Mouse (Mus musculus) lung, postnatal 10 days (tissue): ENCODE results near the gene Hoxa7.

Source experiments
- DNase-seq: peaks from one replicate; pipeline ENCODE4 v3.0.0; 2021

Hoxa7 gene

DNA sequence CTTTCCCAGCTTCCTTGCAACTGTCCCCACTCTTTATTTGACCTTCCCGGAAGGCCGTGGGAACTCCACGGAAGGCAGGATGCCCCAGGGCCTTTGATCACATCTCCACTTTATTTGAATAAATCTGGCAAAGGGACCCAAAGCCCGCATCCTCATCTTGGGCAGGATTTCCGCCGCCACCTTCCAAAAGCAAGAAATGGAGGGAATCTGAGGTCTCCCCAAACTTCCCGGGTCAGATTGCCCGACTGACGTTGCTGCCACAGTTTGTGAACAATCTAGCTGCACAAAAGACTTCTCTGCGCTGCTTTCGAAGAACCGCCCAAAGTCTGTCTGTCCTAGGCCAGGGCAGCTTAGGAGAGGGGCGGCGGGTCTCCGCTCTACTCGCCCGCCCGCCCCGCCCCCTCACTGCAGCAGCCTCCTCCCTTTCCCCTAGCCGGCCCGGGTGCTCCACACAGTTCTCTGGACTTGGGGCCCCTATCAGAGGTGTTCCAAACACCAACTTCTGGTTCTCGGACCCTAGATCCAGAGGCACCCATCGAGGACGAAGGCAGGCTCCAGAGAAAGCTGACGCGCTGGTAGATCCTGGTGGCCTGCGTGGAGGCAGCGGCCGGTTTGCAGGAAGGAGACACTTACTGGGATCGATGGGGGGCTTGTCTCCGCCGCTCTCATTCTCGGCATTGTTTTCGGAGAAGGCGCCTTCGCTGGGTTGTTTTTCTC, 3.4 kb upstream of the Hoxa7 start:
- no peak for DNase-seq

DNA sequence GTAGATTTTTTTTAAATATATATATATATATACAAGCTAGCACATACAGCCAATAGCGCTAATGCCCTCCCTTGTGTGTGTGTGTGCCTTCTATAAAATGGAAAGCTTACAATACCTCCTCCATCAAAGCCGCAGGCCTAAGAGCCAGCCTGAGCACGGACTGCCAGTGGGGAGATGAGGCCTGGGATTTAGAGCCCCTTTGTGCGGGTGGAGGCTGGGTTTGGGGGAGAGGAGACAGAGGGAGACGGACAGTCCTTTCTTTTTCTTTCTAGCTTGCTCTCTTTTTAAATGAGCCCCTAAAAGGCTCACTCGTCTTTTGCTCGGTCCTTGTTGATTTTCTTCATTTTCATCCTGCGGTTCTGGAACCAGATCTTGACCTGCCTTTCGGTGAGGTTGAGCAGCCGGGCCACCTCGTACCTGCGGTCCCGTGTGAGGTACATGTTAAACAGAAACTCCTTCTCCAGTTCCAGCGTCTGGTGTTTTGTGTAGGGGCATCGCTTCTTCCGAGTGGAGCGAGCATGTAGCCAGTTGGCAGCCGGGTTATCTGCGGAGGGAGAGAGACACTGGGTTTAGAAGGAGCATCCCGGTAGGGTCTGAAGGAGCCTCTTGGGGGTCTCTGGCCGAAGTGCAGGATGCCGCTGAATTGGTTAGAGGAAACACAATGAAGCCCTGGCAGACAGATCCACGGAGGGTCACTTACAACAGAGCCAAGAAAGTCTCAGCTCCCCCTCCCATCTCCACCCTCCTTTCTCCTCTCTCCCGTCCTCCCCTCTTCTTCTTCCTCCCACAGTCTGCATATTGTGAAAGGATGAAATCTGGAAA, 2.5 kb upstream of the Hoxa7 start:
- no peak for DNase-seq

DNA sequence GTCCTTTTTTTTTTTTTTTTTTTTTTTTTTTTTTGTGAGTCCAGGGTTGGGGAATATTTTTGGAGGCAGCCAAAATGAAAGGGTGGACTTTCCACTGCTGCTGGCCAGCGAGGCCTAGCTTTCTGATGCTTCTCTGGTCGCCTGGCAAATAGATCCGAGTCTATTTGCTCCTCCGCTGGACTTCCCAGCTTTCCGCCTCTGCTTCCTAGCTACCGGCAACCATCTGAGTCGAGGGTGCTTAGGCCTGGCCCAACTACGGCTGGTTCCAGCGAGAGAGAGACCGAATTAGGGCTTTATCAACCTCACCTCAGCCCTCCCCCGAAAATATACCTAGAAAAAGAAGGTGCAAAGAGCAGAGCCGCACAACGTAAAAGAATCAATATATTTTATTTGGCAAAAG, 1.1 kb upstream of the Hoxa7 start:
- no peak for DNase-seq

DNA sequence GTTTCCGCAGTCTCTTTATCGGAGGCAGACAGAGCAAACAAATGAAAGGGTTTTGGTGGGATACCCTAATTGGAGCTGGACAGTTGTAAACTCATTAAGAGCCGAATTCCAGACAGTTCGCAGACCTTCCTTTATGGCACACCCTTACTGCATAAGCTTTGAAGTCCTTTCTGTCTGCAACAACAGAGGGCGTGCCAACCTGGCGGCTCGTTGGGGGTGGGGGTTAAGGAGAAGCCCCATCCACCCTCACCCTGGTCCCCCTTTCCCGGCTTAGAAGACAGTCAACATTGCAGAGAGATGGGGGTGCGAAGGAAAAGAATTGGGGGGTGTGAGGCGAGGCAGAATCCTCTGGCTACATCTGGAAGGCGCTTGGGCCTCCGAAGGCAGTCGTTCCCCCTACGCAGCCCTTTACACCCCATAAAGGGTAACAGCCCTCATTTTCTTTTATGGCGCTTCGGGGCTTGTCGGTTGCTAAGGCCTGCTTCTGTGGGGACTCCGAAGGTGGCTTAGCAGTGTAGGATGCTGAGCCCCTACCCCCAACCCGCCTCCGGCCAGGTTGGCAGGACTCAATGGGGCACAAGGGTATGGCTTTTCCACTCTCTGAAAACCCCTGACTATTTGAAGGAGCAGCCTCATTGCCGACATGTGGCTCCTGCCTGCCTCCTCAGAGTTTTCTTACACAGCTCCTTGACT, 485 bp upstream of the Hoxa7 start:
- DNase-seq: no peak

DNA sequence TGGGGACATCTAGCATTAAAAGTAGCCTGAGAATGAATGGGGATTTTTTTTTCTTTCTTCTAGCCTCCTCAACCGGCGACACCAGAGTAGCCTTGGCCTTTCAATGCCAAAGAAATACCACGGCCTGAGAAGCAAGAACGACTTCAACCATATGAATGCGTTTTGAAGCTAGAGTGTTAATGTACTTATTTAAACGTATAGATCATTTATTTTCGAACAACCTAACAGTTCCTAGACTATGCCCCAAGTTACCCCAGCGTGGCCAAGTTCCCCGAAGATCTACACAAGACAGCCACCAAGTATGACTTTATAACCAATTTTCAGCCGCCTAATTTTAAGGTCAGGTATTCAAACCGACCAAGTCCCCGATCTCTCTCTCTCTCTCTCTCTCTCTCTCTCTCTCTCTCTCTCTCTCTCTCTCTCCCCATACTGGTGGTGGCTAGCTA, 766 bp downstream of the Hoxa7 start:
- DNase-seq: no peak

DNA sequence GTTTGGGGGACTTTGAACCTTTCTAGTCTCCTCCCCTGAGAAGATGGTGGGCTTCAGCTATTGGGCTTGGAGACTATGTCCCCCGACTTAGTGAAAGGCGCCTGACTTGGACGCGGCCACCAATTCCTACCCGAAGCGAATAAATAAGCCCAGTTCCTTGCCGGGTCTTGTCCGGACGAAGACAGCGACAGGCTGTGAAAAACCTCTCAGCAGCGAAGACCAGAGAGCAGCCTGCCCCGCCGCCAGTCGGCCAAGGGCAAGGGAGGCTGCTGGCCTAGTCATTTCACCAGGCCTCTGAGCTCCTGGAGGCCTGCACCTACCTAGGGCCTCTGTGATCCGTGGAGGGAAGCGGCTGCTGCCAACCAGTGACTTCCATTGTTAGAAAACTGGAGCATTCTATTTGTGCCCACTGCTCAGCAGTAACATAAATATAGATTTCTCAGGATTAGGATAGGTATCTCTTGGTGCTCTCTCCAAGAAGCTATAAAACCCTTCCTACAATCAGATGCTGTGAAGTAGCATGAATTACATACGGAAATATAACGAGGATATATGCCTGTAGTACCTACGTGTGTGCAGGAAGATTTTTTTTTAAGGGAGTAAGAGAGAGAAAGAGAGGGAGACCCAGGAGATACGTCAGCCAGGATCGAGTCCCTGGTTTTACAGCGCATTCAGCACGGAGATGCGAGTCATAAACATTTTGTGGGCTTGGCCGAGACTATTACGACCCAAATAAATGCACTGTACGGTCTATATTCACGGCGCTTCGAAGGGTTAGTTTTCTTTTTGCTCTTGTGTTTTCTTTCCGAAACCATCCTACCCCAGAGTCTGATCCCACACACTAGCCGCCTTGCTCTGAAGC, 1.4 kb downstream of the Hoxa7 start:
- DNase-seq: no peak

DNA sequence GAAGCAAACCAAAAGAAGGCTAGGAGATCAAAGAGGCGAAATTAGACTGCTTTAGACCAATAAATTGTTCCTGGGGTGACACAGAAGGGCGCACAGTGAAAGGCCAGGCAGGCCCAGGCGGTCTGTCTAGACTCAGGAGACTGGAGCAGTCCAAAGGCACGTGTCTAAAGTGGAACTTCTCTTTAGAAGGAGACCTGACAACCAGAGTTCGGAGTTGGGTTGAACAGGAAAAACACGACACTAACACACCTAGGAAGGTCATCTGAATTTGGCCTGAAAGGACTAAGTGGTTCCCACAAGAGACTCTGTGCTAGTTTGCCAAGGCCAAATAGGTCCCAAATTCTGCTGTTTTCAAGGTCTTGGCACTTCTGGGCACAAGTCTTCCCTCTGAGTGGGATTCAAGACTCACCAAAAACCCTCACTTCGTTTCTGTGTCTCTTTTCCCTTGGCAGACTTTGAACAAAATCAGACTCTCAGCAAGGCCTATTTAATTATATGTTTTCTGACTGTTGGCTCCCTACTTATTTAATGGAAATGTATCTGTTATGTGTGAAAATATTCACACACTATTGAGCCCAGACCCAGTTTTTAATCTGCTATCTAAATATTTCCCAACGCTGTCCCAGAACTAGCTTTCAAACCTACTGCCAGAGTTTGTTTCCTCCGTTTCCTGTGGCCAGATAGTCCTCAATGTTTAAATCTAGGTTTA, 2.3 kb downstream of the Hoxa7 start:
- DNase-seq: no peak

DNA sequence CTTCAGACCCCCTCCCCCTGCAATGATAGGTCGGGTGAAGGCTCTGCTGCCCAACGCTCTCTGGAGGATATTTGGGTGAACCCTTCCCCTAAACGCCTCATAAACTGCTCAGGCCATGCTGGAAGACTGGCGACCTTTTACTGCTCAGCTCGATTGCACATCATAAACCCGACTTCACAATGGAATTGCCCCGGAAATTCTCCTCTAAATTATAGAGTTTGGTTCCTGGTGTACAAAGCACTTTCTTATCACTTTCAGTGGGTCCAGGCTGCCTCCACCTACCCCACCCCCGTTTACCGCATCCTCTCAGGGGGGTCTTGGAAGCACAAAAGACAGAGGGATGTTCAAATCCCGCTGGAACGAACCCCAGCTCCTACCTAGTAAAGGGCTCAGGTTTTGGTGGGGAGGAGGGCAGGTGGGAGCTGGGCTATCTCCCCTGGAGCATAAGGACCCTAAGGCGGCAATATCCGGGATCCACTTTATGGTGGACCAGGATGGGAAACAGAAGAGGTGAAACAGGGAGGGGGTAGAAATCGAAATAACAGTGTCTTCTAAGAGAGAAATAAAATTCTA, 2.9 kb downstream of the Hoxa7 start:
- DNase-seq: no peak

DNA sequence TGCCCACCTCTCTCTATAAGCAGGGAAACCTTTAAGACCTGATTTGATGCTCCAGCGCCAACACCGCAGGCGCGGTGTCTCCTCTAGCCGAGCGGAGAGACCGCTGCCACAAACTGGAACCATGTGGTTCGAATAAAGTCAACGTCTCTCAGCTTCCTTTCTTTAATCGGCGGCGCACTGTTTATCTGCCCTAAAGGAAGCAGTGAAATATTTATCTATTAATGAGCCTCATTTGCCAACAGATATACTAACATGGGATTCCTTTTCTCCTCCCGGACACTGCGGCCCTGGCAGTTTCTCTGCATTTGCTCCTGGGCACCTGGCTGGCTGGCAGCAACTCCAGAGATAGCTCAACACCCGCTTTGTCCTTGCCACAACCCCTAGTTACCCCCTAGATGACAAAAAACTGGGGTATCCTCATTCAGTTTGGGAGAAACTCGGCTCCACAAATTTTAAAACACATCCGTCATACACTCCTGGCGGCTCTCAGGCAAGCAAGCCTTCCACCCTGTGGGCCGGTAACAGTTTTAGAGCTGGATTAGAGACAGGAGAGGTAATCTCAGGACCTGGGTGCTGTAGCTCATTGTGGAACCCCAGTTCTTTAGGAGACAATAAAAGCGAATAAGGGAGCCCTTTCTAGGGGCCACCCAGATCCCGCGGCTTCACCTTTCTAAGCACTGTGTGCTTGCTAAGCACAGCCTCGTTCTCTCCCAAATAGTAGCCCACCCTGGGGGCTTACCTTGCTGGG, 3.6 kb downstream of the Hoxa7 start:
- DNase-seq: no peak

DNA sequence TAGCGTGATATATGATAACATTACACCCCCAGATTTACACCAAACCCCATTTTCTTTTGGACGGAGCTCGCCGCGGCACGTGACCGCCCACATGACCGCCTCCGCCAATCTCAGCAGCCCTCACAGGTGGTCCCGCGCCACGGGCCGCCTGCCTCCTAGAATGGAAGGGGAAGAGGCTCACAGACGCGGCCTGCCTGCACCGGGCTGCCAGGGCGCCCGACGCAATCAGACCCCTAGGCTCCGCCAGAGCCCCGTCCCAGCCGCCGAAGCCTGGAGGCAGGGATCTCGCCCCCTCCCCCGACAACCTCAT, 4.2 kb downstream of the Hoxa7 start:
- peak; percentile 79 for DNase-seq

DNA sequence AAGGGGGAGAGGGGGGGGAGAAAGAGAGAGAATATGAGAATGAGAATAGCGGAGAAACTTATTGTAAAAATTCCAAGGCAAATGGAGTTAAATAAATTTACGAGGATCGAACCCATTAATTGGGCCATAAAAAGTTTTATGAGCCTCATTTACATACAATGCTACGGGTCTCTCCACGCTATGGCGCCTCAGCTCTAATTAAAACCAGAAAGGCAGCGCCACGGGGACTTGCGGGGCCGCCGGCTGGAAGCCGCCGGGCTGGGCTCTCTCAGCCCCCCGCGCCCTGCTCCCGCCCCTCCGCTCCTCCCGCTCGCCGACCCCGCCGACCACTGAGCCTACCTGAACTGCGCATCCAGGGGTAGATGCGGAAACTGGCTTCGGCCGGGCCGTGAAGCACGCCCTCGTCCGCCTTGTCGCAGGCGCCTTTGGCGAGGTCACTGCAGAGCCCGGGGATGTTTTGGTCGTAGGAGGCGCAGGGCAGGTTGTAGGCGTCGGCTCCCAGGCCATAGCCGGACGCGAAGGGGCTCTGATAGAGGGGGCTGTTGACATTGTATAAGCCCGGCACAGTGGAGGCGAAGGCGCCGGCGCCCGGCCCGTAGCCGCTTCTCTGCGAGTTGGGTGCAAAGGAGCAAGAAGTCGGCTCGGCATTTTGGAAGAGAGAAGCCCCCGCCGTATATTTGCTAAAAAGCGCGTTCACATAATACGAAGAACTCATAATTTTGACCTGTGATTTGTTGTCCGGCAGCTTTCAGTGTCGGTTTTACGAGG, 4.8 kb downstream of the Hoxa7 start:
- no peak for DNase-seq

DNA sequence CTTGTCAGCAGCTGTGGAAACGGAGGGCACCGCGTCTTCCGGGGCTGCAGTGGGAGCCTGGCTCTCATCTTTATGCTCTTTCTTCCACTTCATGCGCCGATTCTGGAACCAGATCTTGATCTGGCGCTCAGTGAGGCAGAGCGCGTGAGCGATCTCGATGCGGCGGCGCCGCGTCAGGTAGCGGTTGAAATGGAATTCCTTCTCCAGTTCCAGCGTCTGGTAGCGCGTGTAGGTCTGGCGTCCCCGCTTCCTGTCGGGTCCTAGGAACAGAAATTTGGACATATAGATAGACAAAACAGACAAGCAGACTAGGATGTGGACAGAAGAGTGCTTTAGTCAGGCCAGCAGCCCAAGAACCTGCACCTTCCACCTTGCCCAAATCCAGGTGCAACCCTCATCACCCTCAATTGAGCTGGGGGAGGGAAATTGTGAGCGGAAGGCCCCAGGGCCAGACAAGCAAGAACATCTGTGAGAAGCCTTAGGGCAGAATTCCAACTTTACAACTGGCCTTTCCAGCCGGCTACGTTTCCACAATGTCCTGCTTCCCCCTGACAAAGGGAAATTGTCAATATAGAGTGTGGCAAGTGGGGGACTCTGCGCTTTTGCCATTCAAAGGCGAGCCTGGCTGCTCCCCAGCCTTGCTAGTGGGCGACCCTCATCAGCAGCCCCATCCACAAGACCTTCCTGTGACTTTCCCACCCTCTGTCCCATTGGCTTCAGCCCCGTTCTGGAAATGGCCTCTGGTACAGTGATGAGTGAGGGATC, 5.7 kb downstream of the Hoxa7 start:
- no peak for DNase-seq

DNA sequence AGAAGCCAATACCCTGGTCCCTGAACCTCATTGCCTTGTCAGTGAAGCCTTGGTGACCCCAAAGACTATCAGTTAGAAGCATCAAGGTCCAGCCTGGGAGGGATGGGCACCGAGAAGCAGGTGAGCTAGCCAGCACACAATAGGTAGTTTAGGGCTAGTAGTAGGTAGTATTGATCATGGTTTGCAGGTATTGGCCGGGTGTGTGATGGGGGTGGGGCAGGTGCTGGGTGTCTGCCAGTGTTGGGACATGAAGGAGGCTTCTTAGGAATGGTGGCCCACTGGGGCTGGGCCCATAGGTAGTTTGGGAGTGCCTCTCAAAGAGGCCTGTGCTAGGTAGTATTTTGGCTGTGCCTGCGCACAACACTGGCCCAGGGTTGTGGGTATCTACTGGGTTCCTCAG, 6.6 kb downstream of the Hoxa7 start:
- no peak for DNase-seq

DNA sequence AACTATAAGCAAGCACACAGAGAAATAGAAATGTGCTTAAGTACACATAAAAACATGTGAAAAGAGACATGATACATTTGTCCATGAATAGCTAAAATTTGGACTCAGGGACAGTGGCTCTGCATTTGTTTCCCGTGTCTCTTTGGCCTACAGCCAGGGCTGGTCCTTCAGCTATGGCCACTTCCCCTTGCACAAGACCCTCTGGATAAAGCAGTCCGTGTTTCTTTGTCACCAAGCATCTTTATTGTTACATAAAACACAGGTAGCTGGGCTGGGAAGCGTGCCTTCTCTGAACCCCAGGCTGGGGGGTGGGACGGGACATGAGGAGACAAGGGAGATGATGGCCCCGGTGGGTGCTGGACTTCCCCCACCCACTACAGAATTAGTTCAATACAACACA, 7.4 kb downstream of the Hoxa7 start:
- DNase-seq: no peak

DNA sequence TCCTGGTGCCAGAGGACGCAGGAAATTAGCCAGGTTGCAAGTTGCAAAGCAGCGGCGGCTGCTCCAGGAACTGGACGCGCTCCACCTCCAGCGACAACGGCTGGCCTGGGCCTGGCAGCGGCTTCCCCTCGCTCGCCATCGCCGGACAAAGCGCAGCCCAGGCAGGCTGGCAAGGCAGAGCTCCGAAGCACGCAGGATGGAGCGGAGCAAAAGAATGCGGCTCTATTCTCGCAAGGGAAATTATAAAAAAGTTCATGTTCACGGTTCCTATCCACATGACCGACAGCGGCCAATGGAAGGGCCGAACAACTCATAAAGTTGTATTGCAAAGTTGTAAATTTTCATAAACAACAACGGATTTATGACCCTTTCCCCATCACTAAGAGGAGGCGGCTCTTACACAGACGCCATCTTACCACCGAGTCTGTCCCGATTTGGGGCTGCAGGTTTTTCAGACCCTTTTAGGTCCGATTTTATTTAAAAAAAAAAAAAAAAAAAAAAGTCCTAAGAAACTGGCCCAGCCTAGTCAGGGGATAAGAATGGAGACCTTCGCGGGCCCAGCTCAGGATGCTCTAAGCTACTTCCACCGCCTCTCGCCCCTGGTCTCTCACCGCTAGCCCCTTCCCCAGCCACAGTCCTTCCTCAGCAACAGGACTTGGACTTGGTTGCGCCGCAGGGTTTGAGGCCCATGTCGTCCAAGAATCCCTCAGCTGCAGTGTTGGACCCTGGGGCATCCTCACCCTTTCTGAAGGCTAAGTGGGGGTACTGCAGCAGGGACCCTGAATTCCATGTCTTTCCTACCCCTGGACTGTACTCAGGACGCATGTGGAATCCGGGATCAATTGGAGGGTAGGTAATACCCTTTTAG, 8.3 kb downstream of the Hoxa7 start, which contains the start of the genes Hoxa3 and Gm28308:
Gene Hoxa3 (minus strand): TSS at position 218 of the 868 bp plus-strand sequence.
Gene Gm28308 (minus strand): TSS at position 221 of the 868 bp plus-strand sequence.
- peak; percentile 65 for DNase-seq

DNA sequence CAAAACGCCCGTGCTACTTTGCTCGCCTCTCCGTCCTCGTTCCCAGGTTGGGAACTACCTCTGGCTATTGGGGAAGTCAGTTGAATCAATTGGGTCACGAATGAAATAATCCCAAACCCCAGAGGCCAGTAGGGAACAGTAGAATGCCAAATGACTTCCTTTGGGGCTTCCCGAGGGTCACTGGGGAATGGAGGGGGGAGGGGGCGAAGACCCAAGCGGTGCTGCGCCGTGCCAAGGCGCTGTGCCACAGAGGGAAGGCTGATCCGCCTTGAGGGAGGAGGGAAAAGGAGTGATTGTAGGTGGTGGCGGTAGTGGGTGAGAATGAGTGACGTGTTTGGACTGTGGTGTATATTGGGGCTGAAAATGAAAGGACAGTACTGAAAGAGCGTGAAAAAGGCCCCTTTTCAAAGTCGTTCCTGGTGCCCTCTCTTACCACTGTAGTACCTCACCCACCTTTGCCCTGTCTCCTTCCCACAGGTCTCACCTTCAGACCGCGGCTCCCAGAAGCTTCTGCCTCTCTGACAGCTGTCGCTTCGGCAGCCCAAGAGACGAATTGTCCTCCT, 9.0 kb downstream of the Hoxa7 start:
- peak; percentile 46 for DNase-seq

DNA sequence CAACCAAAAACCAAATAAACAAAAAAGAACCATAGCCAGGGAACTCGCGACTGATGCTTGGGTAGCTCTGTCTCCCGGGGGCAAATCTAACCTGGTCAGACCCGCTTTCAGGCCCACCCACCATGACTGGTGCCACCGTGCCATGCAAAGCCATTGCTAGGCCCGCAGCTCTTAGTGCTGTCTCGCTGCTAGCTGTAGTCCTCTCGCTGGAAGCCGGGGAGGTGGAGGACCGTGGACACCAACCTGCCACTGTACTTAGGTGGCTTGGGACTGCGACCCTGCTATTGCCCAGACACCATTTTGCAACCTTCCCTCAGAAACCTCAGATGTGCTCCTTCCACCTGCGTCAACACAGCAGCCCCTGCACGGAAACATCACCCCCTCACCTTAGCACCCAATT, 9.7 kb downstream of the Hoxa7 start:
- peak; percentile 15 for DNase-seq
